Mouse (Mus musculus): ENCODE measurements around the gene Naa80. TPM values are rescaled to one million over a fixed set of nuclear protein-coding genes. Genes with fewer than 3 reads are reported as not detected.

Gene Naa80
- 15.1 and 15.5 TPM in 2 replicates for polyA plus RNA-seq (2014; fragmentation: Nextera tagmentation; extraction: Ambion mirVana)

DNA sequence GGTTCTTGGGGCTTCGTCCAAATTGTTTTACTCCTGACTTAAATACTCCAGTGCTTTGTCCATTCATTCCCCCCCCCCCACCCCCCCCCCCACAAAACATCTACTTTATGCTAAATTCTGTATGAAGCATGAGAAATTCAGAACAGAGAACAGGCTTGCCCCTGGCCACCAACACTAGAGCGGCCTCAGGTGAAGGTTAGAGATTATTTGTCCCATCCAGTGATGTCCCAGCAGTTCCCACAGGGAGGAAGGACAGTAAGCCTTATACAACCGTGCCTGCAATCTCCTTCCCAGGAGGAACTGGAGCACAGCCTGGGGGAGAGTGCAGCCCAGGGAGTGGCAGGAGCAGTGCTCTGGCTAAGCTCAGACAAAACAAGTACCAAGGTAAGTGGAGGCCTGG, at the start of gene Naa80:
Gene Naa80, plus strand, starts transcription at position 301 of the 400 bp plus-strand sequence.
- H3K9me3 ChIP-seq (ENCODE audit: control insufficient read depth, low read length): no peaks in the 10 kb centered on the region
- ATAC-seq (ENCODE audit: insufficient read depth, low FRiP score, low TSS enrichment) (no peak), DNase-seq (ENCODE audit: low spot score) (no peak)
- no peak within 1 kb of the TSS for H3K27ac ChIP-seq (ENCODE audit: low read depth, low read length)
- H3K4me3 ChIP-seq (ENCODE audit: low read depth, low read length): no peak within 1 kb of the TSS
- H3K4me1 ChIP-seq (ENCODE audit: control insufficient read depth, insufficient read depth, low read length): peaks cover 13% of the 10 kb centered on the region; the same call in 1 of the 2 replicates
- H3K4me2 ChIP-seq (ENCODE audit: low read depth): no peak within 1 kb of the TSS
- H3K9ac ChIP-seq (ENCODE audit: low read length): no peak within 1 kb of the TSS
- no peaks in the 10 kb centered on the region for H3K36me3 ChIP-seq (ENCODE audit: control insufficient read depth, insufficient read depth, low read length)
- H3K27me3 ChIP-seq (ENCODE audit: control insufficient read depth, insufficient read depth, low read length): no peaks in the 10 kb centered on the region
- WGBS: 76% methylated on average over 3 of the region's 3 CpGs

DNA sequence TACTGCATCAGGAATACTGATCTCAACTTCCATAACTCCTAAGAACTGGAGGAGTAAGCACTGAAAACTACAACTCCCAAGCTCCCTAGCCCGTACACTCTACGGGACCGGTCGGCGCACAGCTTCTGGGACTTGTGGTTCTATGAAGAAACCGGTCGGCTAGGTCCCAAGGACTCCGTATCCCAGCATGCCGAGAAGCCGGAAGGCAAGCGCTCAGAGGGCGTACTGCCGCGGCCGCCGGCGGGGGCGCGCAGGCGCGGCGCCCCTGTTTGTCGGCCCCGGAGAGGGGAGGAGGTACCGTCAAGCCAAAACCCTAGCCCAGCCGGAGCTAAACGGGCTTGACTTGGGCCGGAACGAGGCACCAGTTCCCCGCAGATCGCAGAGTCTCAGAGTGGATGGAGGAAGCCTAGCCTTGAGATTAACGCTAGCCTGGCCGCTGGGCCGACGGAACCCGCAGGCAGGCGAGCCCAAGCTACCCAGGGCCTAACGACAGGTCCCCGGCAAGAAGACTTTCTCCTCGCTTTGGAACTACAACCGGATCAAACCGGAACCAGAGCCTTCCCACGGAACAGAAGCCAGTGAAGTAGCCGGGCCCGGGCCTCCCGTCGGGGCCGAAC, 44.8 kb upstream of the Naa80 start, which contains the start of gene Tmem115:
Gene Tmem115, plus strand, starts transcription at position 155 of the 617 bp plus-strand sequence.
- Histone ChIP-seq H3K36me3 (ENCODE audit: control insufficient read depth, insufficient read depth, low read length) (peaks cover 8% of the 10 kb centered on the region; the same call in 1 of the 2 replicates), H3K9me3 (ENCODE audit: control insufficient read depth, low read length) (no peaks in the 10 kb centered on the region), H3K4me1 (ENCODE audit: control insufficient read depth, insufficient read depth, low read length) (peaks cover 27% of the 10 kb centered on the region), H3K4me3 (ENCODE audit: low read depth, low read length) (peak within 1 kb of the TSS; percentile 68), H3K27me3 (ENCODE audit: control insufficient read depth, insufficient read depth, low read length) (no peaks in the 10 kb centered on the region), H3K27ac (ENCODE audit: low read depth, low read length) (no peak within 1 kb of the TSS), H3K4me2 (ENCODE audit: low read depth) (peak within 1 kb of the TSS; percentile 100), H3K9ac (ENCODE audit: low read length) (peak within 1 kb of the TSS; percentile 82)
- peak; percentile 94 for DNase-seq (ENCODE audit: low spot score)
- WGBS: under 1% methylated on average over 48 of the region's 48 CpGs
- peak; percentile 96 for ATAC-seq (ENCODE audit: insufficient read depth, low FRiP score, low TSS enrichment)

DNA sequence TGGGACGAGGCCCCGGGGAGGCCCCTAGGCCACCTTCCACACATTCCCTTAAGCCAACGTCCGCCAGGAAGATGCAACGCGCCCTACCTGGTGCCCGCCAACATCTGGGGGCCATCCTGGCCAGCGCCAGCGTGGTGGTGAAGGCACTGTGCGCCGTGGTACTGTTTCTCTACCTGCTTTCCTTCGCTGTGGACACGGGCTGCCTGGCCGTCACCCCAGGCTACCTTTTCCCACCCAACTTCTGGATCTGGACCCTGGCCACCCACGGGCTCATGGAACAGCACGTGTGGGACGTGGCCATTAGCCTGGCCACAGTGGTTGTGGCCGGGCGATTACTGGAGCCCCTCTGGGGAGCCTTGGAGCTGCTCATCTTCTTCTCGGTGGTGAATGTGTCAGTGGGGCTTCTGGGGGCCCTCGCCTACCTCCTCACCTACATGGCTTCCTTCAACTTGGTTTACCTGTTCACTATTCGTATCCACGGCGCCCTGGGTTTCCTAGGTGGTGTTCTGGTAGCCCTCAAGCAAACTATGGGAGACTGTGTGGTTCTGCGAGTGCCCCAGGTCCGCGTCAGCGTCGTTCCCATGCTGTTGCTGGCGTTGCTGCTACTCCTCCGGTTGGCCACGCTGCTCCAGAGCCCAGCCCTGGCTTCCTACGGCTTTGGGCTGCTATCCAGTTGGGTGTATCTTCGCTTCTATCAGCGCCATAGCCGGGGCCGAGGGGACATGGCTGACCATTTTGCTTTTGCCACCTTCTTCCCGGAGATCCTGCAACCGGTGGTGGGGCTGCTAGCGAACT, 44.1 kb upstream of the Naa80 start:
- Histone ChIP-seq H3K9ac (ENCODE audit: low read length) (peak overlapping the region; percentile 82), H3K36me3 (ENCODE audit: control insufficient read depth, insufficient read depth, low read length) (peaks cover 12% of the 10 kb centered on the region; the same call in 1 of the 2 replicates), H3K27ac (ENCODE audit: low read depth, low read length) (no peak overlapping the region), H3K4me1 (ENCODE audit: control insufficient read depth, insufficient read depth, low read length) (peaks cover 27% of the 10 kb centered on the region), H3K27me3 (ENCODE audit: control insufficient read depth, insufficient read depth, low read length) (no peaks in the 10 kb centered on the region), H3K9me3 (ENCODE audit: control insufficient read depth, low read length) (no peaks in the 10 kb centered on the region), H3K4me3 (ENCODE audit: low read depth, low read length) (peak overlapping the region; percentile 68), H3K4me2 (ENCODE audit: low read depth) (peak overlapping the region; percentile 100)
- WGBS: 1% methylated on average over 40 of the region's 40 CpGs
- peak; percentile 15; the same call in 1 of the 2 replicates for ATAC-seq (ENCODE audit: insufficient read depth, low FRiP score, low TSS enrichment)
- DNase-seq (ENCODE audit: low spot score): no peak

DNA sequence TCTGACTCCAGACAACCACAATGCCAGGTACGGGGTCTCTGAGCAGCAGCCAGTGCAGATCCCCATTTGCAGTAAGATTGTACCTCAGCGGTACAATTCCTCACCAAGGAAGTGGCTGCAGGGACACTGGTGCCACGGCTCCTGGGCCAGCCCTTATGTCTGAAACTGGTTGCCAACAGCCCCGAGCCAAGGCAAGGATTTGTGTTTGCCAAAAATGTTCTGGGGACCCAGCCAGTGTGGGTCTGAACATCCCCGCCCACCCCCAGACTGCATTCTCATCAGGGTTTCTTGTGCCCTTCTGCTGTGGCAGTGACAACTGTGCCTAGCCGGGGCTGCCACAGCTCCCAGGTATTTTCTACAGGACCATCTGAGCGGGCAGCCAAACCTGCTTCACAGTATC, 40.5 kb upstream of the Naa80 start:
- Histone ChIP-seq H3K4me1 (ENCODE audit: control insufficient read depth, insufficient read depth, low read length) (peaks cover 40% of the 10 kb centered on the region), H3K9ac (ENCODE audit: low read length) (no peak overlapping the region)
- WGBS: 95% methylated on average over 7 of the region's 7 CpGs

DNA sequence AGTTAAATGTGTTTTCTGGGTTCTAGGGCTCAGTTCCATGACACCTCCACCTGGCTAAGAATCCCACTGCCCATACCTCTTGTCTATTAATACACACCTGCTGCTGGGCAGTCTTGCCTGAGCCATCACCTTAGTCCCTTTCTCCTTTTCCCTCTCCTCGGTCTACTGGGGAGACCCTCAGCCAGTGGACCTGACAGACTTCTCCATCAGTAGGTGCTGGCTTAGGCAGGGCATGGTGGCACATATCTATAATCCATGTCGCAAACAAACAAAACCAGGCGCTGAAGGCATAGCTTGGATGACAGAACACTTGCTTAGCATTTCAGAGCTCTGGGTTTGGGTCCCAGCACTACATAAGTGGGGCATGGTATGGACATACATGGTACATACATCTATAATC, 40.0 kb upstream of the Naa80 start:
- H3K36me3 ChIP-seq (ENCODE audit: control insufficient read depth, insufficient read depth, low read length): peaks cover 15% of the 10 kb centered on the region; the same call in 1 of the 2 replicates
- peaks cover 40% of the 10 kb centered on the region for H3K4me1 ChIP-seq (ENCODE audit: control insufficient read depth, insufficient read depth, low read length)
- H3K4me2 ChIP-seq (ENCODE audit: low read depth): no peak overlapping the region
- H3K27ac ChIP-seq (ENCODE audit: low read depth, low read length): no peak overlapping the region
- ATAC-seq (ENCODE audit: insufficient read depth, low FRiP score, low TSS enrichment) (no peak), DNase-seq (ENCODE audit: low spot score) (no peak)
- no peak overlapping the region for H3K9ac ChIP-seq (ENCODE audit: low read length)
- H3K27me3 ChIP-seq (ENCODE audit: control insufficient read depth, insufficient read depth, low read length): no peaks in the 10 kb centered on the region
- H3K9me3 ChIP-seq (ENCODE audit: control insufficient read depth, low read length): no peaks in the 10 kb centered on the region
- WGBS: 91% methylated on average over 3 of the region's 3 CpGs
- H3K4me3 ChIP-seq (ENCODE audit: low read depth, low read length): no peak overlapping the region

More for the DNA sequence above, 40.5 kb upstream of the Naa80 start:
- DNase-seq (ENCODE audit: low spot score) (no peak), ATAC-seq (ENCODE audit: insufficient read depth, low FRiP score, low TSS enrichment) (no peak)
- Histone ChIP-seq H3K9me3 (ENCODE audit: control insufficient read depth, low read length) (no peaks in the 10 kb centered on the region), H3K4me3 (ENCODE audit: low read depth, low read length) (no peak overlapping the region), H3K27ac (ENCODE audit: low read depth, low read length) (no peak overlapping the region), H3K4me2 (ENCODE audit: low read depth) (no peak overlapping the region), H3K27me3 (ENCODE audit: control insufficient read depth, insufficient read depth, low read length) (no peaks in the 10 kb centered on the region), H3K36me3 (ENCODE audit: control insufficient read depth, insufficient read depth, low read length) (peaks cover 15% of the 10 kb centered on the region; the same call in 1 of the 2 replicates)

DNA sequence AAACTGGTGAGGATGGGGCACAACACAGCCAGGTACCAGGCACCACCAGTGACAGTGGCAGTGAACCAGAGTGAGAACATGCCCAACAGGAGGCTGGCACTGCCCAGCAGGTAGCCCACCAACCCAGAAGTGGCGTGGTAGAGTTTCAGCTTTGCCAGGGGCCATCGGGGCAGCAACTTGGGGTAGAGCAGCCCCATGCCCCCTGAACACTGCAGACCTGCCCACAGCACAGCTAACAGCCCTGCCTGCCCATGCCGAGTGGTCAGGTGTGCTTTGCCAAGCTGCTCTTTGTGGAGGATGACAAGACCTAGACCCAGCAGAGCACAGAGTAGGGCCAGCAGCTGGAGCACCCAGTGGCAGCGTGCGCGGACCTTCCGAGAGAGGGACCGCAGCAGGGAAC, 38.7 kb upstream of the Naa80 start:
- no peak for DNase-seq (ENCODE audit: low spot score)
- ATAC-seq (ENCODE audit: insufficient read depth, low FRiP score, low TSS enrichment): no peak
- Histone ChIP-seq H3K36me3 (ENCODE audit: control insufficient read depth, insufficient read depth, low read length) (peaks cover 15% of the 10 kb centered on the region; the same call in 1 of the 2 replicates), H3K9me3 (ENCODE audit: control insufficient read depth, low read length) (no peaks in the 10 kb centered on the region), H3K9ac (ENCODE audit: low read length) (no peak overlapping the region), H3K4me3 (ENCODE audit: low read depth, low read length) (no peak overlapping the region), H3K4me1 (ENCODE audit: control insufficient read depth, insufficient read depth, low read length) (peaks cover 35% of the 10 kb centered on the region), H3K4me2 (ENCODE audit: low read depth) (no peak overlapping the region), H3K27ac (ENCODE audit: low read depth, low read length) (no peak overlapping the region), H3K27me3 (ENCODE audit: control insufficient read depth, insufficient read depth, low read length) (no peaks in the 10 kb centered on the region)
- WGBS: 94% methylated on average over 8 of the region's 8 CpGs

DNA sequence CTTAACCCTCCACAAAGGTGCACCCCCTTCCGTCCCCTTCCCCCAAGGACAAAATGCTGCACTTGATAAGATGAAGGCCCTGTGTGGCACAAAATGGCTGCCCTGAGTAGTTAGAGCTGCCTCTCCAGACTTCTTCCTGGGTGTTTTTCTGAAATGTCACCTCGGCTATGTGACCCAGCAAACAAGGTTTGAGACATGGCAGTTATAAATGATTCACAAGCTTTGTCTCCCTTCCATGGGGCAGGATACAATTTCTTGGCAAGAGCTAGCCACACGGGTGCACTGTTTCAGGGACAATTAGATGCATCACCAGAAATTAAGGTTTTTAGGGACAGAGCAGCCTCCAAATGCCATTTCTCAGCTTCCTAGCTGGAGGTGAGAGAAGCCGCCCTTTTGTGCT, 38.3 kb upstream of the Naa80 start:
- WGBS: 72% methylated on average over 4 of the region's 4 CpGs
- H3K9ac ChIP-seq (ENCODE audit: low read length): no peak overlapping the region
- H3K27me3 ChIP-seq (ENCODE audit: control insufficient read depth, insufficient read depth, low read length): no peaks in the 10 kb centered on the region
- H3K27ac ChIP-seq (ENCODE audit: low read depth, low read length): no peak overlapping the region
- no peak overlapping the region for H3K4me2 ChIP-seq (ENCODE audit: low read depth)
- no peak overlapping the region for H3K4me3 ChIP-seq (ENCODE audit: low read depth, low read length)
- DNase-seq (ENCODE audit: low spot score) (no peak), ATAC-seq (ENCODE audit: insufficient read depth, low FRiP score, low TSS enrichment) (no peak)
- no peaks in the 10 kb centered on the region for H3K9me3 ChIP-seq (ENCODE audit: control insufficient read depth, low read length)
- H3K4me1 ChIP-seq (ENCODE audit: control insufficient read depth, insufficient read depth, low read length): peaks cover 30% of the 10 kb centered on the region
- peaks cover 16% of the 10 kb centered on the region for H3K36me3 ChIP-seq (ENCODE audit: control insufficient read depth, insufficient read depth, low read length)

DNA sequence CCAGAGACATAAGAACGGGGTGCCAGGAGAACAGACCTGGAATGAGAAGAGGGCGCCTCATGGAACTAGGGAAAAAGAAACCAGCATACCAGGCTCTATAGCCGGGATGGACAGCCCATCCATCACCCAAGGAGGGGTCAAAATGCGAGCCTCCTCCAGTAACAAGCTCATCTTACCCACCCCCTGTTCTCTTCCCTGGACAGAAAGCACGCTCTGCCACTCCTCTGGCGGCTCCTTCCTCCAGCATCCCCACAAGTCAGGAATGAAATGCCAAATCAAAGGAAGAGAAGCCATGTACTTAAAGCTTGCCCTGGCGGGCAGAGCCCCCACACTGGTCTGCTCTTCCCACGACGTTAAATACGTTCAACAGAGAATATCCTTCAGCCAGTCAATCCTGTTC, 37.7 kb upstream of the Naa80 start:
- Histone ChIP-seq H3K27me3 (ENCODE audit: control insufficient read depth, insufficient read depth, low read length) (no peaks in the 10 kb centered on the region), H3K9ac (ENCODE audit: low read length) (no peak overlapping the region; the same call in 1 of the 2 replicates), H3K36me3 (ENCODE audit: control insufficient read depth, insufficient read depth, low read length) (peaks cover 16% of the 10 kb centered on the region), H3K4me1 (ENCODE audit: control insufficient read depth, insufficient read depth, low read length) (peaks cover 24% of the 10 kb centered on the region), H3K27ac (ENCODE audit: low read depth, low read length) (no peak overlapping the region), H3K9me3 (ENCODE audit: control insufficient read depth, low read length) (no peaks in the 10 kb centered on the region), H3K4me3 (ENCODE audit: low read depth, low read length) (peak overlapping the region; percentile 52), H3K4me2 (ENCODE audit: low read depth) (peak overlapping the region; percentile 85)
- DNase-seq (ENCODE audit: low spot score) (no peak), ATAC-seq (ENCODE audit: insufficient read depth, low FRiP score, low TSS enrichment) (no peak)
- WGBS: 31% methylated on average over 10 of the region's 10 CpGs

Measured in neural tube, embryonic 11.5 days (tissue).